Mouse (Mus musculus) cerebellum, postnatal 4 days (tissue): ENCODE measurements at regions not wholly inside any gene's neighbourhood (a gene's known extent, or its start where the extent isn't known, plus 50 kb on each side); places are given as distances from the start of the nearest gene placed in this dataset.

ENCODE experiments used
- DNase-seq, 2 experiments: peaks; one replicate each; pipeline ENCODE4 v3.0.0; 2022; ENCODE audit warnings: low spot score in 2 of 2, mixed read lengths in 1 of 2

- DNase-seq, result no peak
These were observed 313.3 kb downstream of the Qdpr start for GRCm38 (mm10) chr5:45136696-45137095.

DNA sequence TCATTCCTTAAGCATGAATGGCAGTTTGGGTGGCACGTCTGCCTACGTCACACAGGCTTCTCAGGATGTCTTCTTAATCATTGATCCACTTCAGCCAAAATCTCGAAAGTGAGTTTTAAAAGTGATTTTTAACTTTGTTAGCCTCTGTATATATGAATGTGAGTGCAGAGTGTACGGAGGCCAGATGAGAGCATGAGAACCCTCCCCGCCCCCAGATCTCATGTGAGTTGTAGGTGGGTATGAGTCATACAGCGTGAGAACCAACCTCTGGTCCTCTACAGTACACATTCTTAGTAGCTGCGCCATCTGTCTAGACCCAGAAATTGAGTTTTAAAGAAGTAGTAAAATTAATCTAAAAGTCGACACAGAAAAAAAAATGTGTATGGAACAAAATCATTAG lies 322.1 kb downstream of the Qdpr start:
- no peak for DNase-seq

GRCm38 (mm10) chr5:45121751-45122280 lies 322.3 kb upstream of the Ldb2 start:
- DNase-seq, result no peak

DNA sequence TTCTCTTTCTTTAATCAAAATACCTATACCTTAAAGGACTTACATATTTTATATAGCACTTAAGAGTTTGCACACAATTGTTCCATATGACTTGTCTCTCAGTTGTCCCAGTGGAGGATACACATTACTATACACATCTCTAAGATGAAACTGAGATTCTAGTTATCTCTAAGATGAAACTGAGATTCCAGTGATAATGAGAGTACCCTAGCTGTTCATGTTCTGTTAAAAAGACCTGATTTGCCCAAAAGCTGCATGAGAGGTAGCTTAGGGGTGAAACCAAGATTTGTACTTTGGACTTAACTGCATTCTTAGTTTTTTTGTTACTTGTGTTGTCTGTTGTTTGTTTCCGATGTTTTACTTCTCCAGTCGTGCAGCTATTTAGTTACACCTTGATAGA lies 320.3 kb upstream of the Ldb2 start:
- no peak for DNase-seq

DNA sequence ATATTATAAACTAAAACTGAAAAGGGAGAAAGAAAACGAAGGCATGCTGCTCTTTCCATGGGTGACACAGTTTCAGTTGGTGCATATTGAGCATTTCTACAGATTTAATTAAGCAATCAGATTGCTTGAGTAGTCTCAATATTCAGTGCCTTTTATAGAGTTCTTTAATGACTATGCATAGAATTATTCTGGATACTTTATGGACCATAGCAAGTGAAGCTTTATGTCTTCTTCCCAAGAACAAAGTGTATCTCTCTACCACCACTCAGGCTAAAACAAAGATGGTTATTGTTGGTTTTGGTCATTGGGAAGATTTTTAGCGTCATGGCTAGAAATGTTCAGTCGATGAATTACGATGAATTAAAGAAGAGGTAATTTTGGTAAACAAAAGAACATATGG lies 311.8 kb upstream of the Ldb2 start:
- no peak for DNase-seq

DNA sequence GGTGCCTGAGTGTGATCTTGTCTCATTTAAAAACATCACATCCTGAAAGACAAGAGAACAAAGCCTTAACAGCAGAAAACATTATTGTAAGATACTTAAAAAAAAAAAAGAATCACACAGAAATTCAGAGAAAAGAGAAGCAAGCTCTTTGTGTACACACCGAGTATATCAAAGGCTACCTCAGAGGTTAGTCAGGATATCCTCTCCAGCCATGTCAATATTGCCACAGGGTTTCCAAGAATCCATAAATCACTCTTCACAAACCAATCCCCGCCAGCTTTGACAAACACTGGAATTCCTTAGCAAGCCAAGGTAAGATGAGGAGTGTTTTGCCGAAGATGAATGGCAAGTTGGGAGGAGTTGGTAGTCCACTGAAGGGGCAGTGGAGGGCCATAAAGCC lies 311.3 kb upstream of the Ldb2 start:
- DNase-seq, result no peak

DNA sequence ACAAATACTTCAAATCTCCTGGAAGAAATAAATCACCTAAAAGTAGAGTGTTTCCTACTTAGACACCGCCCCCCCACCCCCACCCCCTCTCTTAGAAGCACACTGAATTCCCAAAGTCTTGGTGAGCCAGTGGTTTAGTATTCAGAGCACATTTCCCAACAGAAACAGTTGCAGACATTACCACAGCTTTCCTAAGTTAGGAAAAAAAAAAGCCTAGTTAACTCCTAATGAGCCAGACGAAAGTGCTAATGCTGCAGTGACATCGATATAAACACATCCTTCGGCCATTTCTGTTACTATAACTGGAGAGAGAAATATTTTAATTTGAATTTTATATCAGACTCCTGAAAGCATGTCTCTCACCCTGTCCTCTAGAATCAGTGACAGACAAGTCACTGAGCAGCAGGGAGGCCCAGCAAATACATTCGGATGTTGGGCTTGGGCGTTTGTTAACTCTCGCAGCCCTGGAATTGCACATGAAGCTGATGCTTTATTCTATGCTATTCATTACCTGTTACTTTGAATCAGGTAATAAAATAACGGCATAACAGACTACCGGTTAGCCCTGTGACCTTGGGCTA lies 305.8 kb upstream of the Ldb2 start:
- no peak for DNase-seq

DNA sequence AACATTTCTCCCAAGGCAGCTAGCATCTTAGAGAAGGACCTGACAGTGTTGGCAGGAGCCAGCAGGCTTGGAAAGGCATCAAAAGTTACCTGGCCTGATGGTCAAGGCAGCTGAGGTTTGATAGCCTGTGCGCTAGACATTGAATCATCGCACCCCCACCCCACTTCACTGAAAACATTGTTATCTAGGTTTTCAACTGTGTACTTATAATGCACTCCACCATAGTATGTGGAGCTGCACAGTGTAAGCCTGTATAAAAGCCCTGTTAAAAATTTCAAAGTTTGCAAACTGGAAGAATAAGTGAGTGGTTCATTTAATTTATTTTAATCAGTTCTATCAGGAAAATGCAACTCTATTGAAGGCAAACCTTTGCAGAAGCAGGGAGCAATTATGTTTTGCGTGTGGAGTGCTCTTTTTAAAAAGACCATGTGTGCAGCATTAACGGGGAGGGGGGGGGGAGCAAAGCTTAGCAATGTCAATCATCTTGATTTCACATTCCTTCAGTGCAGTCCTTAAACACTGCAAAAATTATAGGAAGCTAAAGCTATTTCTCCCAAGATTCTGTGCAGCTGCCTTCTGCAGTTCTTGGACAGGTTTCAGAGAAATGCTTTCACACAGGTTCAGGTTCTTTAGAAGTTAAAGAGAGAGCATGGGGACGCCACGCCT lies 304.4 kb upstream of the Ldb2 start:
- no peak for DNase-seq

DNA sequence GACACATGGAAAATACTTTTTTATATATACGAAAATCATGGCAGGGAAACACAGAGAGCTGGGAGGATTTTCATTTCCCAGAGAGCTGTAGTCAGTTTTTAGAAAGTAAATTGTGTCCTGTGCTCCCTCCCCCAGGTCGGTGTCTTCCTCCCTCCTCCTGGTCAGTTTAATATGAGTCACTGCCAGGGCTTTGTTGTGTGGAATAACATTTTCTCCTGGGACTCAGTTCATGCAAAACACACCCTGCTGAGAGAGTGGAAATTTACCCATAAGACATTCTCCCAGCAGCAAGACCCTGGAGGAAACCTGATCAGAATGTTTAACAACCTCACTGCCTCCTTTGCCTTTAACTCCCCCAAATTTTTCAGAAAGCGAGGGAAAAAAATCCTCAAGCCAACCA lies 303.2 kb upstream of the Ldb2 start:
- DNase-seq, result no peak

GRCm38 (mm10) chr5:45101777-45102176 lies 302.3 kb upstream of the Ldb2 start:
- no peak for DNase-seq

DNA sequence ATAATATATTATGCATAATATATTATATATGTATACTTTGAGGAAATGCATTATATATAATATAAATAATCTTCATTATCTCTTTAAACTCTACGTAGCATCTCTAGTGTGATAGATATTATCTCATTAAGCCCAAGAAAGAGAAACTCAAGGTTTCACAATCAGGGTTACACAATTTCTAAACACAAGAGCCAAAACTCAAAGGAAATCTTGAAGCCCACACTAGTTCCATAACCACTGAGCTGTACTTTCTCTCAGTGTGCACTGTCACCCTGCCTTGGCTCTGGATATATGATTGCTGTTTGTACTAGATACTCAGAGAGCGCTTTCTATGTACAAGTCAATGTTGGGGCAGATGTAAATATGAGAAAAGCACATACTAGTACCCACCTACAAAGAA lies 299.6 kb upstream of the Ldb2 start:
- DNase-seq, result no peak

- no peak for DNase-seq
These were observed 298.5 kb upstream of the Ldb2 start for GRCm38 (mm10) chr5:45097941-45098340.

DNA sequence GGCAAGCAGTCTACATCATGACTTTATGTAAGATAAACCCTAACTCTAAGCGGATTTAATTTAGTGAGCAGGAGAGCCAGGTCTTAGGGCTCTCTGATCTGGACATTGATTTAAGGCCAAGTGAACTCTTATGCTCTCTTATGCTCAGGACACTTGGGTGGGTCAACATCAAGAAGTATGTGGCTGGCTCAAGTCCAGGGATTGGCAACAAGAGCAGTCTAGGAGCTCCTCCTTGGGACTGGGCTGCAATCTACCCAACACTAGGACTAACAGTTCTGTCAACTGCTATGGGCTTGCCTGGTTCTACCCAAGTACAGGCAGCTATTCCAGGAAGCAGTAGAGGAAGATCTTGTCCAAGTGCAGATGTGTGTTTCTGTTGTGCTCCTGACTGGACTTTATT lies 285.3 kb upstream of the Ldb2 start:
- no peak for DNase-seq

DNA sequence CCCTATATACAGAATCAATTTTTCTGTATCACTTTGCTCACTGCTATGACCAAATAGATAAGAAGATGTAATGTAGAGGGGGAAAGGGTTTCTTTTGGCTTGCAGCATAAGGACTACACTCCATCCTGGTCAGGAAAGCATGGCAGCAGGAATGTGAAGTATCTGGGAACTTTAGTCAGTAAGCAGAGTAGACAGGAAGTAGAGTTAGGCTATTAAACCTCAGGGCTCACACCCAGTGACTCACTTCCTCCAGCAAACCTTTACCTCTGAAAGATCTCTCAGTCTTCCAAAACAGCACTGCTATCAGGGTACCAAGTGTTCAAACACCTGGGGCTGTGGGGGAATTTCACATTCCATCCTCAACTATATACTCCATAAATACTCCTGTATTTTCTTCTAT lies 283.1 kb upstream of the Ldb2 start:
- no peak for DNase-seq

DNA sequence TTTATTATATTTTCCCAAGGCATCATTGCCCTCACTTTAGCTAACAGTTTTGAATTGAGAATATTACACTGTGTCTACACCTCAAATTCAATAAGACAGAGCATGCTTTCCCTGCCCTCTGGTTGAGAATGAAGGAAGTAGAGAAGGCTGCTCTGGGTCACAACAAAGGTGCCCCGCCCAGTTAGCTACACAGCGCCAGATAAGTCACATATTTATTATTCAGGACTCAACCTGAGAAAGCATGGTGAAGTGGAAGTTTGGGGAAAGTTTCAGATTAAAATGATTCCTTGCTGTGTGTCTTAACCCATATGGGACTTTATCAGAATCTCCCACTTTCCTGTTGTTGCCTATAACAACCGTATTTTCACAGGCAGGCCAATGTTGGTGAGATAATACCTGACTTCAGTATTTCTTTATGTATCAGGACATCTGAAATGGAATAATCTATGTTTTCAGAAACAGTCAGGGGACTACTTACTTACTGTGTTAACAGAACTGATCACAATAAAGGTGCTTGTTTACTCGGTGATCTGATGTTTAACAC lies 276.9 kb upstream of the Ldb2 start:
- no peak for DNase-seq

- DNase-seq, result no peak
These were observed 275.7 kb upstream of the Ldb2 start for GRCm38 (mm10) chr5:45075195-45075594.

DNA sequence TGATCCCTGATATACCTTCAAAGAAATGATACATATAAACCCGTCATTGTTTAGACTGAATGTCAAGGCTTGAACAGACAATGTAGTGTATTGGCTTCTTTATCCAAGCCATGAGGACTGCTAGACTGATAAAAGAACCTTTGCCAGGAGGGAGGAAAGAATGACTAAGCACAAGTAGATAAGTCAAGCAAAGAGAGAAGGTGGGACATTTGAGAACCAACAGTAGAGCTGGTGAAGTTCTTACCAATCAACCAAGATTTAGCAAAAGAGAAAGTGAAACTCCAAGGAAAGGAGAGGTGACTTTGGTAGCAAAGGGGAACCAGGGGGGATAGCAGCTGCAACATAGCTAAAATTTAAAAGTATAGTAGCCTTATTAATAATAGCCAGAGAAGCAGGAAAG lies 273.0 kb upstream of the Ldb2 start:
- no peak for DNase-seq

DNA sequence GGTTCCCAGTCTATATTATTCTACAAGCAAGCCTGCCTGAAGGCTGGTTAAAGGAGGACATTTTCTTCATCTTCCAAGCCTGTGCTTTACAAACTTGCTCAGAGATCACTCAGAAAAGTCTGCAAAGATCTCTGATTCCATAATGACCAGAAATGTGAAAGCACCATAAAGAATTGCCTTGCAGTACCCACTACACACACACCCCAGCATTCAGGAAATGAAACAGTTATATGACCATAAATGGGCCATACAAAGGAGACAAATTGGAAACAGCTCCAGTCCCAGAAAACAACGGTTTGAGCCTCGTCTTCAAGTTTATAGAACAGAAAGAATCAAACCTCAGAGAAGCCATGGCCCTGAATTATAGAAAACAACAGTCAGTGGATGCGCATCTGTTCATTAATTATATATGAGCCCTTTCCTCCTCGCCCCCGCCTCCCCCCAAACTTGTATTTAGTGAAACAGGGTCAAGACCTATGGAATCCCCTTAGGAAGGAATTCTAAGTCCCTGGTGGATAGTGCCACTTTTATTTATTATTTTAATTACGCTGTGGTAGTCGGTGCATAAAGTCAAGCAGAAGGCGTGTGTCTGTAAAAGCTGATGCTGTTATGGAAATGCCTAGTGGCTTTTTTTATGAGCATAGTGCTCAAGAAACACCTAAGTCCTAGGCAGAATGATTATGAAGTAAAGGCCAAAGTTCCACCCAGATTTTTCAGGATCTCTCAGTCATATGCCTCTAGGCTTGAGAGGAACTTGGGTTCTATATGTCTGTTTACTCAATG lies 266.6 kb upstream of the Ldb2 start:
- DNase-seq, result no peak

DNA sequence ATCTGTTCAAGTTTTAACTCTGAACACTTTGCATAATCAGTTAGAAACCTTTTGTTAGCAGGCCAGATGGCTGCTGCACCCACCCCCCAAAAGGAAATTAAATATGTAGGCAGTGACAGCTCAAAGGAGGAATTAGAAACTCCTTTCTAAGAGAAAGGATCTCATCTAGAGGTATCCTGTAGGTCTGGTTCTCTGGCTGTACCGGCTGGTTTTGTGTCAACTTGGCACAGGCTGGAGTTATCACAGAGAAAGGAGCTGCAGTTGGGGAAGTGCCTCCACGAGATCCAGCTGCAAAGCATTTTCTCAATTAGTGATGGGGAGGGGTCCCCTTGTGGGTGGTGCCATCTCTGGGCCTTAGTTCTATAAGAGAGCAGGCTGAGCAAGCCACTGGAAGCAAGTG lies 263.1 kb upstream of the Ldb2 start:
- no peak for DNase-seq

DNA sequence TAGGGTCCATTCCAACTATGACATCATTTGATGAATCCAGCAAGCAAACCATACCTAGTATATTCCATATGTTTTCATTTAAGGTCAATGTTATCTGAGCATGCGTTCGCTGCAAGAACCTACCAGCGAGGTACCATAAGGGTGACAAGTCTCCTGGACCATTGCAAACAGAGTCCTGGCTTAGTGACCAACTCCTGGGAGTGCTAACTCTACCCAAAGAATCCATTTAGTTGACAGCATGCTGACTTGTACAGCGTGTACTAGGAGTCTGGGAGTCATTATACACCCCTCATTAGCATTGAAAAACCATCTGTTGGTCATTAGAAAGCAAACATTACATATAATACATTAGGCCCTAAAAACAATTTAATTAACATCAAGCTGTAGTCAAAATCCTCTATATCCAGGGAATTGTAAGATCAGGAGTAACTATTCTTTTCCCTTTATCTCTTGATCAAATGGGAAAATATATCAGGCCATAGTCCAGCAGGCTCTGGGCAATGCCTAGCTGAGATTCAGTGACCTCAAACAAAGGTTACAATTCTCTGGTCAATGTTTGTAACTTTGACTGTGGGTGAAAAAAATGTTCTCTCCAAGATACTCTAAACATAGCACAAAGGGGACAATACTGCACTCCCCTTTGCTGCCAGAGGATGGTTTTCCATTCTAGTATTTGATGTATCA lies 255.9 kb upstream of the Ldb2 start:
- DNase-seq, result no peak

DNA sequence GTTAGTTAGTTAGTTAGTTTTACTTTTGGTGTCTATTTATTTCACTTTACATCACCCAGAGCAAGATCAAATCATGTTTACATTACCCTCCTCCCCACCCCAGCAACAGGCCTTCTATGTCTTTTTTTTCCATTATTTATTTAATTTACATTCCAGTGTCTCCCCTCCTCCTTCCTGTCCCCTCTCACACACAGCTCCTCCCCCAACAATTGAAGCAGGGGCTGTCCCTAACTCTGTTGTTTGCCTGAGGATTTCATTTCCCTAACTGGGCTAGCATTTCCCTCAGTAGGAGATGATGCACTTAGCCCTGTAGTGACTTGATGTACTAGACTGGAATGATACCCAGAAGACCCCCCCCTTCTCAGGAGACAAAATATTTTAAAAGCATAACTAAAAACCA lies 249.9 kb upstream of the Ldb2 start:
- no peak for DNase-seq

DNA sequence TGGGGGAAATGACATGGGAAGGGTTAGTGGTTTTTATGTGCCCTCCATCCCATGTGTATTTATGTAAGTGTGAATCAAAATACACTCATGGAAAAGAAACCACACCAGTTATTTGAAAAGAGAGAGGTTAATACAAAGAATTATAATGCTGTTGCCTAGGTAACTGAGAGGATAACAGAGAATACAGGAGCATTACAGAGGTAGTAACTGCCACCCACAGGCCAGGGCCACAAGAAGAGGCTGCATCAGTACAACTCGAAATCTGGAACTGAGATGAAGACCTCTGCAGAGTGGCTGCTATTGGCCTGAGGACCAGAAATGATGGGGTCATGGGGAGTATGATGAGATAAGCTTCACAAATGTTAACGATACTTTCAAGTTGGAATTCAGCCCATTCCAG lies 243.4 kb upstream of the Ldb2 start:
- no peak for DNase-seq
